Mouse (Mus musculus) bone marrow macrophage, adult 2 months (primary cell): ENCODE results near the gene Ptprd. TPM values are rescaled to one million over a fixed set of nuclear protein-coding genes. Genes with fewer than 3 reads are reported as not detected.

Source experiments
- H3K27ac ChIP-seq: 2 replicates; pipeline ENCODE4 v1.5.1; 2012; ENCODE audit warnings: low read depth, low read length; ENCODE audit not compliant: insufficient read depth
- H3K4me1 ChIP-seq: 2 replicates; pipeline ENCODE4 v1.6.1; 2012; ENCODE audit warnings: low read length; ENCODE audit not compliant: control insufficient read depth, insufficient read depth
- H3K4me3 ChIP-seq: 2 replicates; pipeline ENCODE4 v1.5.1; 2012; ENCODE audit warnings: mild to moderate bottlenecking, low read length, moderate library complexity; ENCODE audit not compliant: insufficient read depth
- CTCF ChIP-seq: IDR thresholded peaks from 2 replicates; pipeline ENCODE4 v1.5.1; 2012; ENCODE audit warnings: low read depth, mild to moderate bottlenecking, low read length, moderate library complexity
- POLR2A ChIP-seq: IDR thresholded peaks from 2 replicates; pipeline ENCODE4 v1.6.1; 2012; ENCODE audit warnings: mild to moderate bottlenecking, low read depth, low read length, borderline replicate concordance
- polyA plus RNA-seq: library from polyadenylated mRNA; stranded (reverse); fragments of >200 nt; gene quantifications from 2 replicates; pipeline ENCODE4 v1.2.4, GENCODE M21; 2012; ENCODE audit not compliant: missing spikeins, insufficient read depth, insufficient read length

Ptprd gene
- polyA plus RNA-seq, 1 experiment = 1.4 TPM

DNA sequence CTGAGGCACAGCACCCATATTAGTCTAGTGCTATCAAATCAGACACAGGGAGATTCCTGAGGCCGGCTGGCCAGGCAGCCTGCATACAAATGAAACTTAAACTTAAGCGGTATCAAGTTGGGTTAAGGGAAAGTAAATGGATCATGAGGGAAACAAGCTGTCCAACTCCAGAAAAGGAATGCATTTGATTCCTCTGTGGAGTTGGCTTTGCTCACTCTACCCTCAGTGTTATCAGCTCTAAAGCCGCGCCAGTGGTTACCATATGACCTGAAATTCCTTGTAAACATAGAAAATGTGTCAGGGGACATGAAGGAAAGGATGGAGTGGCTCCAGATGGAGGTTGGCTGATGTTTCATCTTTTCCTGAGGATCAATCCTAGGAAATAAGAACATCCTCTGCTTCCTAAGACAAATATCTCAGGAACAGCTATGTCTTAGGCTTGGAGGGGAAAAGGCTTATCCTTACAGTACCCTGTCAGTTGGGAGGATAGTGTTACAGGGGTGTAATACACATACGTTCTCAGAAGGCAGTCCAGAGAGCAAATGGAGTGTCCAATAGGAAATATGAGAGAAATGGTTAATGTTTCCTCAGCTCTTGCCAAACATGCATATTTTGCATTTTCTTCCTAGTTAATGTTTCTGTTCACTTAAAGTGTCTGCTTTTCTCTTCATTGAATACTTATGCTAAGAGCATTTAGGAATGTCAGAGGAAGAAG is 697.7 kb downstream of the Ptprd start:
- no peak for TF ChIP-seq POLR2A
- TF ChIP-seq CTCF = no peak
- no peak overlapping the region for H3K27ac ChIP-seq
- H3K4me3 ChIP-seq = no peak overlapping the region
- H3K4me1 ChIP-seq = no peaks in the 10 kb centered on the region

DNA sequence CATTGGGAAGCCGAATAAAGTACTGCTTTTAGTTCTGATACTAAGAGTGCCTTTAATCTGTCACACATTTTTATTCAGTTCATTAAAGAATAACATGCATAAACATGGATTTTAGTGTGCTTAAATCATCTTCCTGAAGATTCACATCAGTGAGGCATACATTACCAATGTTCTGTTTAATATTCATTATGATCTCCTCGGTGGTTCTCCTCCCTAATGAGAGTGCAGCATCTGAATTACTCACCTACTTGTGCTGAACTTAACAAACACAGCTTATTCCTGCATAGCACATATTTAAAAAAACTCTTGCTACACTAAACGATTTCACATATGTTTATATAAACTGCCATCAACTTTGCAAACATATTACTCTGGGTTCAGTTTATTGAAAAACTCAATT is 698.7 kb downstream of the Ptprd start:
- H3K4me1 ChIP-seq = no peaks in the 10 kb centered on the region
- TF ChIP-seq CTCF (no peak), POLR2A (no peak)
- H3K27ac ChIP-seq = no peak overlapping the region
- no peak overlapping the region for H3K4me3 ChIP-seq

- H3K4me3 ChIP-seq = no peak overlapping the region
- TF ChIP-seq POLR2A (no peak), CTCF (no peak)
- no peaks in the 10 kb centered on the region for H3K4me1 ChIP-seq
- H3K27ac ChIP-seq = no peak overlapping the region
Measured at GRCm38 (mm10) chr4:77454049-77454448, 757.7 kb downstream of the Ptprd start.

DNA sequence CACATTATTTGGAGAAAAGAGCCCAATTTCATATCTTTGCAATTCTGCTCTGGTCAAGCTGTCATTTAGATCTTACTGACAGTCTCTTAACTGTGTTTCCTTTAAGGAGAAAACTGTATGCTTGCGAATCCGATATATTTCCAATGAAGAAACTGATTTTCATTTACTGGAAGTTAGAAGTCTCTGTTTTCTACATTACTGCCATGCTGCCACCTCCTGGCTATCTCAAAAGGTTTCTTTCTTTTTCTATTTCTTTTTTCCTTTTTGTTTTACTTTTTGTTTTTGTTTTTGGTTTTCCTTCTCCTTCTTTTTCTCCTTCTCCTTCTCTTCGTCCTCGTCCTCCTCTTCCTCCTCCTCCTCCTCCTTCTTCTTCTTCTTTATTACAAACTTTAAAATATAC is 812.6 kb downstream of the Ptprd start:
- no peaks in the 10 kb centered on the region for H3K4me1 ChIP-seq
- no peak overlapping the region for H3K27ac ChIP-seq
- no peak for TF ChIP-seq CTCF
- no peak for TF ChIP-seq POLR2A
- no peak overlapping the region for H3K4me3 ChIP-seq

- TF ChIP-seq POLR2A (no peak), CTCF (no peak)
- Histone ChIP-seq H3K4me3 (no peak overlapping the region), H3K4me1 (no peaks in the 10 kb centered on the region), H3K27ac (no peak overlapping the region)
Measured at GRCm38 (mm10) chr4:77361728-77362127, 850.0 kb downstream of the Ptprd start.

- Histone ChIP-seq H3K27ac (no peak overlapping the region), H3K4me3 (no peak overlapping the region), H3K4me1 (no peaks in the 10 kb centered on the region)
- no peak for TF ChIP-seq CTCF
- no peak for TF ChIP-seq POLR2A
Measured at GRCm38 (mm10) chr4:77327198-77327597, 884.6 kb downstream of the Ptprd start.

GRCm38 (mm10) chr4:77317060-77317680 is 894.6 kb downstream of the Ptprd start:
- H3K4me3 ChIP-seq = no peak overlapping the region
- TF ChIP-seq POLR2A (no peak), CTCF (no peak)
- no peak overlapping the region for H3K27ac ChIP-seq
- H3K4me1 ChIP-seq = no peaks in the 10 kb centered on the region

- H3K4me1 ChIP-seq = no peaks in the 10 kb centered on the region
- H3K4me3 ChIP-seq = no peak overlapping the region
- no peak overlapping the region for H3K27ac ChIP-seq
- no peak for TF ChIP-seq POLR2A
- no peak for TF ChIP-seq CTCF
Measured at GRCm38 (mm10) chr4:77316644-77317043, 895.1 kb downstream of the Ptprd start.

GRCm38 (mm10) chr4:77310127-77310788 is 901.5 kb downstream of the Ptprd start:
- no peak for TF ChIP-seq CTCF
- TF ChIP-seq POLR2A = no peak
- Histone ChIP-seq H3K4me3 (no peak overlapping the region), H3K4me1 (no peaks in the 10 kb centered on the region), H3K27ac (no peak overlapping the region)

DNA sequence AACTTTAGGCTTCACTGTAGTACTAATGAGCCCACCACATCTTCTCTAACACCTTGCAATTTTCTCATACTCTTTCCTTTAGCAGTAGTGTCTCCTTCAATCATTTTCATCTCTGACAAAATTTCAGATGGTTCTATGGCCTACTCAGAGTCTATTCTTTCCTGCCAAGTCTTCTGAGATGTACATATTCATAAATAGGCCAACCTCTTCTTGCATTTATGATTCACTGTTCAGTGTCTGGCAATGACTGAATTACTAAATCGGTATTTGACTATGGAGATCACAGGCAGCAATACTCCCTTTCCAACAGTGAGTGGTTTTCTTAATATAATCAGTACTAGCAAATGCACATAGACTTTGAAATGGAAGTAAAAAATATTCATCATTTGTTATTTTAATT is 928.3 kb downstream of the Ptprd start:
- Histone ChIP-seq H3K27ac (no peak overlapping the region), H3K4me1 (no peaks in the 10 kb centered on the region), H3K4me3 (no peak overlapping the region)
- TF ChIP-seq CTCF = no peak
- TF ChIP-seq POLR2A = no peak
